Mouse (Mus musculus): ENCODE data around the gene Zbtb7b.

The Zbtb7b gene

DNA sequence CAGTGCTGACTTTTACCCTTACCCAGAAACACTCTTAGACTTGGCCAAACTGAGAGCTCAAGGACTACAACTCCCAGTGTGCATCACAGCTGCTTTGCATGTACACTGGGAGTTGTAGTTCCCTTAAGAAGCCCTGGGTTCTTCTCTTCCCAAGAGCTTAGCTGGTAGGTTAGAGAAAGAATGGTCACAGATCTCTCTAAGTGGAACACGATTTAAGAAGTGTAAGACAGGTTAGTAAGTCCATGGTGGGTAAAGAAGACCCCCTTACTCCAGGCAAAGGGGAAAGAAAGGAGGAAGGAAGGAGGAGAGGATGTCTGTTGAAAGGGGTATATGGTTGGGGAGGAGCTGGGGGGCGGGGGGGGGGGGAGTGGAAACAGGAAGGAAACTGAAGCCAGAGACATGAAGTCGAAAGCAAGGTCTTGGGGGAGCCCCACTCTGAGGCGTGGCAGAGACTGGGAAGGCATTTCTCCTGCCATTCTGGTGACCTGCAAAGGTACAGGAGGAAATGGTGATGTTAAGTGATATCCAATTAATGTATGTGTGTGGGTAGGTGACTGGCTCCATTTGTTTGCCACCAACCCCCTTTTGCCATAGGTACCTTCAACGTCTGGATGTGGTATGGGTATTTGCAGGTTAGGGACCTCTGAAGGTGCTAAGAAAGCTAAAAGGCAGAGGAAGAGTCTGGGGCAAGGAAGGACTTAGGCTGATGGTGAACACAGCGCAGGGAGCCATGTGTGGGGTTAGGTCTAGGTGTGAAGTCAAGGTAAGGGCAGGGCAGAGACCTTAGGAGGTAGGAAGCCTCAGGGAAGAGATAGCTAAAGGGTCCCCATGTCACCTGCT is 5.5 kb downstream of the Zbtb7b start:
- peak; percentile 74 to 79 for DNase-seq (ENCODE audit: low spot score in 2 of 2)

DNA sequence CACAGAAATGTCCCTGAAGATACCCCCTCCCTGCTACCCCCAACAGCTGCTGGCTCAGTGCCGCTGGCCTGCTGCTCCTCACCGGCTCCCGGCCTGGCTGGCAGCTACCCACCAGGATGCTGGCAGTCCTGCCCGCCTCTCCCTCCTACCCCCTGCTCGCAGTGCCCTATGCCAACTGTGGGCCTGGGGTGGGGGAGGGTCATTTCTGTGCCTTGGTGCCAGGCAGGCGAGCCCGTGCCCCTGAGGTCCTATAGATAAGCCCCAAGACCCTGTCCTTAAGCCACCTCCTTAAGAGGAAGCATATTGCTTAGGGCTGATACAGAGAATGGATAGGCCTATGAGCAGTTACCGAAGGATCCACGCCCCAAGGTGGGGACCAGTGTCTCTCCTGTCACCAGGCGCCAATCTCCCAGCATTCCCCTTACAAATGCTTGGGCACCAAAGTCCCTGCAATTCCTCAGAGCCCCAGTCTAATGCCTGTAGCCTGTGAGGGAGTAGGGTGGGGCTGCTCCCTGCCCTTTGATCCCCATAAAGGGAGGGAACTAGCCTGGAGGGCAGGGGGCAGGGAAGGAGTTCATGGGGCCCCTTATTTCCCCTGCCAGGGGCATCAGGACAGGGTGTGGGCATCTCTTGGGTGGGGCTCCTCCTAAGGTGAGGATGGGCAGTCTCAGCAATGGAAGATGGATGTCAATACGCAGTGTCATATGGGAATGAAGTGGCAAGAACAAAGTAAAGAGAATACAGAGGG is 6.3 kb downstream of the Zbtb7b start:
- no peak for DNase-seq (ENCODE audit: low spot score in 2 of 2)

DNA sequence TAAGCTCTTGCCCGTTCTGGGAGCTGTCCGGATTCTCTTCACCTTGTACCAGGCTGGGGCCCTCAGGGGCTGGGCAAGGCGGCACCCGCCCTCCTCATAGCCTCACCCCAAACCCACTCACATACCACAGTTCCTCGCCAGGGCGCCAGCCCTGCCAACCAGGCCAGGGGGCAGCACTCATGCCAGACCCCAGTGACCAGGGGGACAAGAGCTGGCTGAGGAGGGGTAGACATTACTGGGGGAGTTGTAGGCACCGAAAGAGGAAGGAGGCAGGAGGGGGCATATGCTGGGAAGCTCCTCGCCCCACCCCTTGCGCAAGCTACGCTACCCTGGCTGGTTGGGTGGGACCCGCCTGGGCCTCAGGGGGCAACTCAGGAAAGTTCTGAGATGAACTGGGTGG is 6.9 kb downstream of the Zbtb7b start:
- no peak for DNase-seq (ENCODE audit: low spot score in 2 of 2)

DNA sequence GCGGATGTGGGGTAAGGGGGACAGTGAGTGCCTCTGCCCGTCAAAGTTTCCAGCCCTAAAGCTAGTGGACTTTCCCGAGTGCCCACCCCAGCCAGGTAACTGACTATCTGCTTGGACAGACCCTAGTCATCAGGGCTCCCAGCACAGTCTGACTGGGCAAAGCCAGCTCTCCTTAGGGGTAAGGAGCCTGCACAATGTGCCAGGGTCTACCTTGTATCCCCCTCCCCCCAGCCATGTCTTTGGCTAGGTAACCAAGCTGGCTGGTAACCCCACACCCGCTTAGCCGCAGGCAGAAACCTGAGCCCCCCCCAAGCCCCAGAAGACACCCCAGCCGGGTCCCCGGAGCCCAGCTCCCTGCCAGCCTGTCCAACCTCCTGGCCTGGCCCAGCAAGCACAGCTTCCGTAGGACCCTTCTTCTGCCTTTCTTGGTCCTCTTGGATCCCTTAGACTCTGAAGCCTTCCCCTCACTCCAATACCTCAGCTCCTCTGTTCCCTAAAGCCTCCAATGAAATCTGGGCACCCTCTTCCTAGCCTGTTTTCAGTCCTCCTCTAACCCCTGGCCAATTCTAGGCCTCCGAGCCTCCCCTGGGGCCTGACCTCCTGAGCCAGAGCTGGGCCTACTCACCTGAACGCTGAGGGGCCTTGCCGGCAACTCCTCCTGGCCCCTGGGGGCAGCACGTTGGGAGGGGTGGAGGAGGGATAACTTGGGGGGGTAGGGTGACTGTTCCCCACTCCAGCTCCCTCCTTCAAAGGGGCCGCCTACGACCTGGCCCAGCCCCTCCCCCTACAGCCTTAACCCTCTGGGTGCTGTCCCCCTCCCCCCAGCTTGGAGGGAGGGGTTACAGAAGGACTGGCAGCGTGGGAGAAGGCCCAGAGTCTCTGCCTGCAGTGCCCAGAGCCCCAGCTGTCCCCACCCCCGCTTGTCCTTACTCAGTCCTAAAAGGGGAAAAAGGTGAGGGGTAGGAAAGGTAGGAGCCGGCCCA is 7.8 kb downstream of the Zbtb7b start:
- DNase-seq (ENCODE audit: low spot score in 2 of 2) = peak; percentile 37 to 46

DNA sequence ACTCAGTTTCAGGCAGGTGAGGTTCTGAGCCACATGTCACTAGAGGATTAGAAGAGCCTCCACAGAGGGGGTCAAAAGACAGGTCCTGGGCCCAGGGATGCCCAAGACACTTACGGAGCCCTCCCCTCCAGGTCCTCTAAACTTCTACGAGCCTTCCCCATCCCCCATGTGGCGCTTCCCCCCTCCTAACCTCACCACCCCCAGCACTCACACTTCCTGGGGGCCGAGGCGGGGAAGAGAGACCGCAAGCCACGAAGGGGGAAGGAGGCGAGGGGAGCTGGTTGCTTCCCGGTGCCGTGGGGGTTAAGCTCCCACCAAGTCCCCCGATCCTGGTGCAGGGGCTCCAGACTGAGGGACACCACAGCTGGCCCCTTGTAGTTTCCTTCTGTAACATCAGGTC is 9.1 kb downstream of the Zbtb7b start:
- peak; percentile 46 to 55 for DNase-seq (ENCODE audit: low spot score in 2 of 2)

DNA sequence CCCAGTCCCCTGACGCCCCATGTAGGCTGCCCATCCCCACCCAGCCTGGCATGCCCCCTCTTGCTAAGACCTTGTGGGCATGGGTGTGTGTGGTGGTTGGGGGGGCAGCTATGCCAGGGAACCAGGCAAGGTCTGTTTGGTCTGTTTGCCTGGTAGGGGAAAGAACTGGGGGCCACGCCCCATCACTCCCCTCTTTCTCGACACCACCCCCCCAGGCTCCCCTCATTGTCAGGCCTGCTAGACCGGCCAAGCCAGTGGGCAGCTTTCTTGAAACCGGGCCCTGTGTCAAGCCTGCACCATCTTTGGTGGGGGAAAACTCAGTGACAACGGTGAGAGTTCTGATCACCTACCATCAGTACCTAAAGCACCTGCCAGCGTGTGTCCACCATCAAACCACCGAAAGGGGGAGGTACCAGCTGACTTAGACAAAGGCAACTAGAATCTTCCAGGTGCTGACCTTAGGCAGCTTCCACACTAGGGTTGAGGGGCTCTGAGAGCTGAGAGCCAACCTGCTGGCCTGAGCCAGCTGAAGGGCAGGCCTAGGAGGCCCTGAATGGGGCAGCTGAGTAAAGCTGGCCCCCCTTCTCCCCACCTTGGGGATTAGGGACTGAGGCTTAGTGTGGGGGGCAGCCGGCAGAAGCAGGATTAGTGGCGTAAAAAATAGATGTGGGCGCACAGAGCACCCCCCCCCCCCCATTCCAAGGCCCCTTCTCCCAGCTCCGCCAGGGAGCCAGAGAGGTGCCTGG is 10.1 kb downstream of the Zbtb7b start:
- DNase-seq (ENCODE audit: low spot score in 2 of 2) = no peak

DNA sequence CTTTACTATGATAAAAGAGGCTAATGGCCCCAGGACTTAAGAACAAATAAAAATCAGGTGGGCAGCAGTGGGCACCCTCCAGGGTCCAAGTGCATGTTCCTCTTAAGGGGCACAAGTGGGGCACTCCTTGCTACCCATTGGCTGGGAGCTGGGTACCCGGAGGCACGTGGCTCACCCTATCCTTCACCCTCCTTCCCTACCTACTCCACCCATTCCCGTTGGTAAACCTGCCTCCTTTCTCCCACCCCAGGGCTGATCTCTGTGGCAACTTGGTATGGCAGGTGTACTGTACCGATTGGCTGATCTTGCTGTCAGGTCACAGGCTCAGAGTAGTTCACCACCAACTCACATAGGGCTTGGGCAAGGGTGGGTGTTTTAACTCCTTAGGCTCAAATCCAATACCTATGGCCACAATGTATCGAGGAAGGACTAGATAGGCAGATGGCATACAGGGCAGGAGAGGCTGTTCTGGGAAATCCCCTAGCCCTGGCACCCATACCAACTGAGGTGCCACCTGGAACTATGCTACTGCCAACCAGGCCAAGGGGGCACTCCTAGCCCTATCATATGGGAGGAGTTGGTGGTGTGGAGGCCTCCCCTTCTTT is 10.8 kb downstream of the Zbtb7b start:
- no peak for DNase-seq (ENCODE audit: low spot score in 2 of 2)

DNA sequence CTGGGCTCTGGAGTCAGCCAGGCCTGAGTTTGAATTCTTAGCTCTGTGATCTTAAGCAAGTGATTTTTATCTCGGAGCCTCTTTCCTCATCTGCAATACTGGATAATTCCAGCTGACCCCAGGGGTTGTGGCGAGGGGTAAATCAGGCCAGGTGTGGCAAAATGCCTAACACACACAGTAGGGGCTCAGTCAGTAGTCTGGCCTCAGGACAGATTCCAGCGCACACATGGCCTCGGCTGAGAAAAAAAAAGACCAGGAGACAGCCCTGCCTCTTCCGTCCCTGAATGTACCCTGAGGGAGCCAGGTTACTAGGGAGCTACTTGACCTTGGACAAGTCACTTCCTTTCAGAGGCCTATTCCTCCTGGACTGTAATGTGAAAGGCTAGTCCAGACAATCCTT is 11.6 kb downstream of the Zbtb7b start:
- no peak for DNase-seq (ENCODE audit: low spot score in 2 of 2)

DNA sequence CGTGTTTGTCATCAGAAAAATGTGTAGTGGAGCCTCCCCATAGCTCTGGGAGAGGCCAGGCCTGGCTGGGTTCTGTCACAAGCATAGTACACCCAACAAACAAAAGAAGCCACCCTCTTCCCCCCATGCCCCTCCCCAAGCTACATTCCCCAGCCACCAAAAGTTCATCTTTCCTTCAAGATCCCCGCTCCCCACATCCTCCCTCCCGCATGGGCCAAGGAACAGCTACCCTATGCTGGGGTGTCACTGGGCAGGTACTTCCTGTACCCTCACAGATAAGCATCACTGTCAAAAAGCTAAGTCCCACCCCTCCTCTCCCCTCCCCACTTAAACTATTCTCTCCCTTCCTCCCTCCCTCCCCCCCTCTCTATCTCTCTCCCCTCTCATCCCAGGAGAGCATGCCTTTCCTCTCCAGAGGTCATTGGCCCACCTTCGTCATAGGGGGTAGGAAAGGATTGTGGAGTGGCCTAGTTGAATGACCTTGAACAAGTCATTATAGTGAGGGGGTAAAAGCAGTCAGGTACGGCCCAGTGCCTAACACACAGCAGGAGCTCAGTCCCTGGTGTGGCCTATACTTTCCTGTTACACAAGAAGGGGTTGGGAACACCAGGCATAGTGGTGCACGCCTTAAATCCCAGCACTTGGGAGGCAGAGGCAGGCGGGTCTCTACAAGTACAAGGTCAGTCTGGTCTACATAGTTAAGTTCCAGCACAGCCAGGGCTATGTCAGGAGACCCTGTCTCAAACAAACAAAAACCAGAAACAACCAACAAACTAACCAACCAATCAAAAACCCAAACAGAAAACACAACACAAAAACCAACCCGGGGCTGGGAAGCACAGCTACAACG is 12.3 kb downstream of the Zbtb7b start:
- DNase-seq (ENCODE audit: low spot score in 2 of 2) = no peak

DNA sequence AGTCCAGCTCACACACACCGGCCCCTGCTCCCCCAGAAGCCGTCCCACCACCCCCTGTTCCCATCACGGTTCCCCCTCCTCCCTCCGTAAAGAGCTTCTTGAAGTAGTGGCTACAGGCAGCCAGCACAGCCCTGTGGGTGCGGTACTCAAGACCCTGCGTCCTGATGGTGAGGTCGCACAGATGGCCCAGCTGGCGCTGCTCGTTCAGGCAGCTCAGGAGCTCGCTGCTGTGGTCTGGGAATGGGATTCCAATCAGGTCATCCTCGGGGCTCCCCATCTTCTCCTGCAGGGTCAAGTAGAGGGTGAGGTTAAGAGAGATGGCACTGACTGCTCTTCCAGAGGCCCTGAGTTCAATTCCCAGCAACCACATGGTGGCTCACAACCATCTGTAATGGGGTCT is 13.3 kb downstream of the Zbtb7b start:
- no peak for DNase-seq (ENCODE audit: low spot score in 2 of 2)

DNA sequence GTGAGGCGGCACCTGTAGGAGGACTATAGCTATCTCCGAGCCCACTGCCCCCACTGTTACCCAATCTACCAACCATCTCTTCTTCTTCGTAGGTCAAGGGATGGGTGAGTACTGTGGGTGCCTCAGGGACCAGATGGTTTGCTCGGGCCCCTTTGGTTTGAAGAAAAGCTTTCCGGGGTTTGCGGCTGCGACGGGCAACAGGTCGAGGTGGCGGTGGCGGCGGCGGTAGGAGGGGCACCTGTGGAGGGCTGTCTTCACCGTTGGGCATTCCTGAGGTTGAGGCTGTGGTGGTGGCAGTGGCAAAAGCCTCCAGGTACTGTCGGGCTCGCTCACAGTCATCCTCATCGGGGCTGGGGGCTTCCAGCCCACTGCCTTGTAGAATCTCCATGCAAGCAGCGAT is 13.9 kb downstream of the Zbtb7b start:
- DNase-seq (ENCODE audit: low spot score in 2 of 2) = no peak

DNA sequence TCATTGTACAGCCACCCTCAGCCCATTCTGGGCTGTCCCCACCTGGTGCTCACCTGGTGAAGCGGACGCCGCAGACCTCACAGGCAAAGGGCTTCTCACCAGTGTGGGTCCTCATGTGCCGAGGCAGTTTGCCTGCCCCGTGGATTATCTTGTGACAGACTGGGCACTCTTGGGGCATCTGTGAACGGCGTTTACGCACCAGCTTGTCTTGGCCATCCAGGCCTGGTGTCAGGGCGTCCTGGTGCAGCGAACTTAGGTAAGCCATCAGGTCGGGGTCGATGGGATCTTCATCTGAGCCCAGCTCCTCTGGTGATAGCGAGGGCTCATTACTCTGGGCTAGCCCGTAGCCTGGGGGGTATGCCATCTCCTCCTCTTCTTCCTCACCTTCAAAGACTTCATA is 14.3 kb downstream of the Zbtb7b start:
- DNase-seq (ENCODE audit: low spot score in 2 of 2) = no peak

DNA sequence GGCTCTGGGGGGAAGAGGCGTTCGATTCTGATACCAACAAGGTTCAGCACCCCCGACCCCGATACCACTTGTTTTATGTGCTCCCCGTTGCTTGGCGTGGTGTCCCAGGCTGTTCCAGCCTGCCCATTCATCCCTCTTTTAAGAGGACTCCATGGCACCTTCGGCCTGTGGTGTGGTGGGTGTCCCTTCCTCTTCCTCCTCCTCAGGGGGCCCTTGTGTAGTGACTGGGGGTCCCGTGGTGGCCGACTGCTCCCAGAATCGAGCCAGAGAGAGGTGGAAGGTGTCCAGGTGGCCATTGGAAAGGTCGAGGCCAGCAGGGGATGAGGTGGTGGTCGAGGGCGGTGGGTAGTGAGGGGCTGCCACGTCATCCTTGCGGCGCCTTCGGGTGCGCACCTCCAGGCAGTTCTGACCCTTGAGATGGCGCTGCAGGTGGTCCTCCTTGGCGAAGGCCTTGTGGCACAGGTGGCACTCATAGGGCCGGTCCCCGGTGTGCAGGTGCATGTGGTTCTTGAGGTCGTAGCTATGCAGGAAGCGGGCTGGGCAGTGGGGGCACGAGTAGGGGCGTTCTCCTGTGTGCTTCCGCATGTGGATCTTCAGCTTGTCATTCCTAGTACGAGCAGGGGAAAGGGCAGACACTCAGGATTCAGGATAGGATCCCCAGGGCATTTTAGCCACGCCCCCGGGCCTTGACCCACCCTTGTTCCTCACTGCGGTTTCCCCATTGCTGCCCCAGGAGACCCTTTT is 15.0 kb downstream of the Zbtb7b start:
- DNase-seq (ENCODE audit: low spot score in 2 of 2) = peak; percentile 54 to 57

DNA sequence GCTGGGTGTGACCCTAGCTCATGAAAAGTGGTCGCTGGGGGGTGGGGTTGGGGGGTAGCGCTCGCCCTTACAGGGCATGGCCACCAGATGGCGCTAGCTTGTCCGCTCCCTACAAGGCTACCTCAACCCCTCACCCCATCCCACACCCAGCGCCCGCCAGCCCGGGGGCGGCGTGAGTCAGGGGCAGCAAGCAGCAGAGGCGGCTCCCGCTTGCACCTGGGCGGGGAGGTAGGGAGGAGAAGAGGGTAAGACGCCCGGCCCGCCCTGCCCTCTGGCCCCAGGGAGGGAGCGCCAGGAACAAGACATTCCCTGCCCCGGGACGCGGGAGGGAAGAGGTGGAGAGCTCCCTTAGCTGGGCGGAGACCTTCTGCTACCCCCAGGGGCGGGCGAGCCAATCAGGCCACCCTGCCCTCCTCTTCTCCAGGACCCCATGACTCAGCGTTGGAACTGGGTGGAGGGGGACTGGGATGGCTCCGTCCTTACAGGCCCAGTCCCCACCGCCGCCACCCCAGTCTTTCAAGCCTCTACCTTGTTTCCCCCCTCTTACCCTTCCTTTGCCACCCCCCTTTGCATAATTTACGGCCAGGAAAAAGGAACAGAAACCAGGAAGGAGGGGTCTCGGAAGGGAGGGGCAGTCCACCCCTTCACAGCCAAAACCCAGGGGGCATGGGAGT is 16.0 kb downstream of the Zbtb7b start:
- peak; percentile 64 to 73 for DNase-seq (ENCODE audit: low spot score in 2 of 2)

DNA sequence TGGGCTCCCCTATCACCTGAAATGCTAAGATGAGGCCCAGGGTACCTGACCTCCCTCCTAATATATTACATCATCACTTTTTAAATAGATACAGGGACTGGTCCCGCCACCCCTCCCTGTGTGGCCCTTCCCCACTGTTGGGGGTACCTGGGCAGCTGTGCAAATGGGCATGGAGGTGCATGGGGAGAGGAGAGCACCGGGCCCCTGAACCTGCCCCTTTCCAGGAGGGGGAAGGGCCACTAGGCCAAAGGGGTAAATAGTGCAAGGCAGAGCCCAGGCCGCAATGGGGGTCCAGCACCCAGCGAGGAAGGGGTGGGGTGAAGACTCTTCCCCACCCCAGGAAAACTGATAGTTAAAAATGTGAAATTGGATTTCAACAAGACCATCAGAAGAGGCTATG is 16.7 kb downstream of the Zbtb7b start:
- no peak for DNase-seq (ENCODE audit: low spot score in 2 of 2)

DNA sequence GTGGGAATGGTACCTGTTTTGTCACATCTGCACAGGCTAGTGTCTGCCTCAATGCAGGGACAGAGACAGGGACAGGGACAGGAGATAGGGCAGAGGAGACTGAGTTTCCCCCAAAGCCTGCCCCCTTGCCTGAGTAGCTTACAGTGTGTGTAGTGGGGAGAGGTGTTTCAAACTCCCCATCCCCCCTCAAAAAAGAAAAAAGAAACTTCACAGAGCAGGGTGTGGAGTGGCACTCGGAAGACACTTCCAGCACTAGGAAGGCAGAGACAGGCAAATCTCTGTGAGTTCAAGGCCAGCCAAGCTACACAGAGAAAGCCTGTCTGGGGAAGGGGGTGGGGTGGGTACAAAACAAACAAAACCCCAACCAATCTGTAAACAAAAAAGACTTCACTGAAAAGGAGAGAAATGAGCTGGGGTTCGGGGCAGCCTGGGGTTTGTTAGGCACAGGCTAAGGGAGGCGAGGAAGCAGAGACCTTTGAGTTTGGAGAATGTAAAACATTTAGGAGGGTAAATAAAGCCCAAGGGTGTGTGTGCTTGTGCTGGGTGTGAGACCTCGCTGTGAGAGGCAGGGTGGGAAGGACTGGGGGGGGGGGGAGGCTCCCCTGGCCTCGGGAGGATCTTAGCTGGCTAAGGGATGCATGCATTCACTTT is 20.9 kb downstream of the Zbtb7b start:
- DNase-seq (ENCODE audit: low spot score in 2 of 2) = no peak

DNA sequence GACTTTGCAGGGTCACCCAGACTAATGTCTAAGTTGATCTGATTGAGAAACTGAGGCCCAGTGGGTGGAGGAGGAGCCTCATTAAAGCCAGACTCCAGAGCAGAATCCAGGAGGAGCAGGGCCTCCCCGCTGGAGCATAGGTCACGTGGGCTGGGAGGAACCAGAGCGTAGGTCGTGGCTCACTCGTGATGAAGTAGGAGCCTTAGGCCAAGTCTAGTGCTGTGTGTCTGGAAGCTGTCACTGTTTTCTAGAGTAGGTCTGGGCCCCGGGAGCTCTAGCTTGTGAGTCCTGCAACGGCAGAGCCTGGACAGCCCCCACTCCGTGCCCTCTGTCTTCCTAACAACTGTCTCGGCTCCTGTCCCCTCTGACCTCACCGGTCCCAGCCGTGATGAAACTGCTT is 27.2 kb downstream of the Zbtb7b start:
- DNase-seq (ENCODE audit: low spot score in 2 of 2) = no peak
